Mouse (Mus musculus): ENCODE data around the gene Adarb2. TPM values are rescaled to one million over a fixed set of nuclear protein-coding genes. Genes with fewer than 3 reads are reported as not detected.

The Adarb2 gene
- not detected in 2 replicates for polyA plus RNA-seq (2015; fragmentation: Nextera tagmentation; extraction: Ambion mirVana)

DNA sequence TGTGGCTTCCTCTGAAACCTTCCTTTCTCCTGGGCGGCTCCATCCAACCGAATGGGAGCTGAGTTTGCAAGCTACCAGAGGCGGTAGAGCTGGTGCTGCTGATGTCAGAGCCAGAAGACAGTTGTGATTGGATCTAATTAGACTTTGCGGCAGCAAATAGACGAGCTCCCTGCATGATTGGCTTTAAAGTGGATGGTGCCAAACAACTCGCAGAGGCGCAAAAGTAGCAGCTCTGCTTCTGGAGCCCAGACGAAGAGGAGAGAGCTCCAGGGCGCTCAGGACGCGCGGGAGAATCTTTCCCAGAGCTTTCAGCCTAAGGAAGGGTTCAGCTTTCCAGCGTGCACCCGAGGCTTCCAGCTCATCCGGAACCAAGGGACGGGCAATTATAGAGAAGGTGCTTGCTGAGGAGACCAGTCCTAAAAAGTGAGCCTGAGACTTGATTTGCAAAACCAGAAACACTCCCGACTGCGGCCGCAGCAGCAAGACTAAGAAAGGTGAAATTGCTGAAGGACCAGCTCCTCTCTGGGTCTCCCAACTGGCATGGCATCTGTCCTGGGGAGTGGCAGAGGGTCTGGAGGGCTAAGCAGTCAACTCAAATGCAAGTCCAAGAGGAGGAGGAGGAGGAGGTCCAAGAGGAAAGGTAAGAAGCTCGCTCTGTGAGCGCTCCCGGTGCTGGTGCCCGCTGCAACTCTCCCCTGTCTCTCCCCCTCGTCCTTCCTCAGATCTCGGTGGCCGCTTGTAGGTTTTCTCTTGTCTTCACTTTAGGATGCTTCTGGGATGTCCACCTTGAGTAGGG, at the start of gene Adarb2:
Gene Adarb2, plus strand, starts transcription at position 186 of the 796 bp plus-strand sequence.
- Histone ChIP-seq H3K36me3 (ENCODE audit: insufficient read depth, low read length) (no peaks in the 10 kb centered on the region), H3K4me2 (replicated peaks; ENCODE audit: low read depth, low read length) (0 out of 2 replicates have a peak within 1 kb of the TSS, but pooled peaks have one; percentile 8), H3K9me3 (ENCODE audit: low read length) (no peaks in the 10 kb centered on the region), H3K27ac (ENCODE audit: low read length) (no peak within 1 kb of the TSS), H3K9ac (replicated peaks; ENCODE audit: low read depth) (no peak within 1 kb of the TSS), H3K4me3 (ENCODE audit: low read depth, low read length) (no peak within 1 kb of the TSS), H3K4me1 (ENCODE audit: insufficient read depth, low read depth, low read length) (no peaks in the 10 kb centered on the region), H3K27me3 (replicated peaks; ENCODE audit: insufficient read depth, low read length) (peaks cover 6% of the 10 kb centered on the region; the same call in 1 of the 2 replicates)
- TF ChIP-seq CTCF (IDR thresholded peaks at IDR 0.05) (no peak), EP300 (IDR thresholded peaks at IDR 0.05) (no peak)
- under 1% methylated on average over 26 of the region's 26 CpGs for WGBS
- DNase-seq (ENCODE audit: low spot score) (no peak), ATAC-seq (no peak)

DNA sequence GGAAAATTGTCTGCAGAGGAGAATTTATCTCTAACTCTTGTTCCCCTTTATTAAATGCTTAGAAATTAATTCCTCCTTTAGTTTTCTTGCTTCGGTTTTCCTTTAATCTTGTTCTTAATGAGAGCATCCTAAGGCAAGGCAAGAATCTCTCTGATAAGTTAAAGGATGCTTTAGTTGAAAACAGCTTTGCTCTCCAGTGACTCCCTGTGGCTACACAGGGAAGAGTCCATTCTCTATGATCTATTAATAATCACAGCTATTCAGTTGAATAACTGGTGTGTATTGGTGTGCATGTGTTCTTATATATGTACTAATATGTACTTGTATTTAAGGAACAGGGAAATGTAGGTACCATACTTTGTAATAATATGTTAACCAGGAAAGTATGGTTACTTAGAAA, 28.9 kb upstream of the Adarb2 start:
- H3K9ac ChIP-seq (replicated peaks; ENCODE audit: low read depth): no peak overlapping the region
- 72% methylated on average over 1 of the region's 1 CpGs for WGBS
- H3K36me3 ChIP-seq (ENCODE audit: insufficient read depth, low read length): no peaks in the 10 kb centered on the region
- no peaks in the 10 kb centered on the region for H3K27me3 ChIP-seq (replicated peaks; ENCODE audit: insufficient read depth, low read length)
- DNase-seq (ENCODE audit: low spot score) (no peak), ATAC-seq (no peak)
- H3K4me3 ChIP-seq (ENCODE audit: low read depth, low read length): no peak overlapping the region
- H3K9me3 ChIP-seq (ENCODE audit: low read length): no peaks in the 10 kb centered on the region
- H3K4me1 ChIP-seq (ENCODE audit: insufficient read depth, low read depth, low read length): no peaks in the 10 kb centered on the region
- H3K4me2 ChIP-seq (replicated peaks; ENCODE audit: low read depth, low read length): no peak overlapping the region
- TF ChIP-seq CTCF (IDR thresholded peaks at IDR 0.05) (peak; percentile 41), EP300 (IDR thresholded peaks at IDR 0.05) (no peak)
- no peak overlapping the region for H3K27ac ChIP-seq (ENCODE audit: low read length)

DNA sequence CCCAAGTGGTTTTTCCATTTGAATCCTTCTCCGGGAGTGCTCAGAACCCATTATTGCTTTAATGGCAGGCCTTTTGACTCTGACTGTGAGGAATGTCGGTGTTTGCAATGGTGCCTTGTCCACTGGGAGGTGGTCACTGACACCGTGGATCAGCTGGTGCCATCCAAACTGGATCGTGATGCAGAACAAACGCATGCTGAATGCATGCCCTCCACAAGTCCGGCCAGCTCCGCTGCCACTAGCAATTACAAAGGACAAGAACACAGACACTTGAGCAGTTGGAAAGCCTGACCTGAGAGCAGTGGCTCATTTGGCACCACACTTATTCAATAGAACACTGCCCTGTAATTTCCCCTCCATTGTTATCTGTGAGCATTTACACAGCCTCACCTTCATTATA, 10.7 kb upstream of the Adarb2 start:
- ATAC-seq (no peak), DNase-seq (ENCODE audit: low spot score) (no peak)
- whole genome bisulfite sequencing: 74% methylated on average over 7 of the region's 7 CpGs
- no peaks in the 10 kb centered on the region for H3K36me3 ChIP-seq (ENCODE audit: insufficient read depth, low read length)
- H3K4me2 ChIP-seq (replicated peaks; ENCODE audit: low read depth, low read length): no peak overlapping the region
- no peaks in the 10 kb centered on the region for H3K27me3 ChIP-seq (replicated peaks; ENCODE audit: insufficient read depth, low read length)
- no peak overlapping the region for H3K27ac ChIP-seq (ENCODE audit: low read length)
- no peak for TF ChIP-seq EP300 (IDR thresholded peaks at IDR 0.05)
- TF ChIP-seq CTCF (IDR thresholded peaks at IDR 0.05): no peak
- H3K4me1 ChIP-seq (ENCODE audit: insufficient read depth, low read depth, low read length): no peaks in the 10 kb centered on the region
- H3K4me3 ChIP-seq (ENCODE audit: low read depth, low read length): no peak overlapping the region
- no peak overlapping the region for H3K9ac ChIP-seq (replicated peaks; ENCODE audit: low read depth)
- no peaks in the 10 kb centered on the region for H3K9me3 ChIP-seq (ENCODE audit: low read length)

DNA sequence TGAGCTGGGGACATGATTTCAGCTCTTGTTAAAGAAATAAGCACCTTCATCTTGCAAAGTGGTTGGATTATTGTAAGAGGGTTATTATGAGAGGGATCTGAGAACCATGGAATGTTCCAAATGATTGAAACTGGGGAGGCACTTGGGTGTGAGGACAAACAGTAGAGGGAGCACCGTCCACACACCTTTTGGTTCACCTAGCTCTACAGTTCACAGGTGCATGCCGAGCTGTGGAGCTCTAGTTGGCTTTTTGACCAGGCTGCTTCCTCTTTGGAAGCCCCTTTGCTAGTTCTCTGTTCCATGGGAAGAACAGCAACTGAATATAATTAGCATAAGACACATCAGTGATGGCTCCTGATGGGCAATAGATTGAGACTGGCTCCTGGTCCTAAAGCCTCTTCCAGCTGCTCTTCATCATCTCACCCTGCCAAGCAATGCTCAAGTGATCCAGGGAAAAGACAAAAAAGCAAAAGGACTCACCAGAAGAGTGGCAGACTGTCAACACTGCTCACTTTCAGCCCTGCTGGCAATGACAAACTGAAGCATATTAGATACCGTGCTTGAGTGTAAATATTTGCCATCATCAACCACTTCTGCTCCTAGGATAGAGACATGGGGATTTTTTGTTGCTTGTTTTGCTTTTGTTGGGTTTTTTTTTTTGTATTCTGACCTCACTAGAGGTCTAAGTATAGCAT, 3.3 kb upstream of the Adarb2 start:
- Histone ChIP-seq H3K27me3 (replicated peaks; ENCODE audit: insufficient read depth, low read length) (peaks cover 6% of the 10 kb centered on the region; the same call in 1 of the 2 replicates), H3K27ac (ENCODE audit: low read length) (no peak overlapping the region), H3K36me3 (ENCODE audit: insufficient read depth, low read length) (no peaks in the 10 kb centered on the region), H3K4me2 (replicated peaks; ENCODE audit: low read depth, low read length) (no peak overlapping the region), H3K4me1 (ENCODE audit: insufficient read depth, low read depth, low read length) (no peaks in the 10 kb centered on the region), H3K4me3 (ENCODE audit: low read depth, low read length) (no peak overlapping the region), H3K9ac (replicated peaks; ENCODE audit: low read depth) (no peak overlapping the region), H3K9me3 (ENCODE audit: low read length) (no peaks in the 10 kb centered on the region)
- no peak for ATAC-seq
- TF ChIP-seq EP300 (IDR thresholded peaks at IDR 0.05) (no peak), CTCF (IDR thresholded peaks at IDR 0.05) (no peak)
- no peak for DNase-seq (ENCODE audit: low spot score)
- 31% methylated on average over 3 of the region's 3 CpGs for WGBS

DNA sequence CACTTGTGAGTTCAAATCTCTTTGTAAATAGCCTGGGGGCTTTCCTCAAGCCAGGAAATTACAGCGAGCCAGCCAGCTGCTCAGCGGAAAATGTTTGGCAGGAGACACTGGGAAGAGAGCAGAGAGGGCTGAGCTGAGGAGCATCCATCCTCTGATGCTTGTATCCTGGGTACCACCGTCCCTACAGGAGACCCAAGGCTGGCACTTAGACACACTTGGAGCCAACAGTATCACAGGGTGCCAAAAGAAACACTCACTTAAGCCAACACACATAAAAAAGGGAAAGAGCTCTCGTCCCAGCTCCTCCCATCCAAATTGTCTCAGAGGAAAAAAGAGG, 779 bp downstream of the Adarb2 start:
- WGBS: 7% methylated on average over 4 of the region's 4 CpGs
- DNase-seq (ENCODE audit: low spot score) (no peak), ATAC-seq (no peak)
- no peak for TF ChIP-seq CTCF (IDR thresholded peaks at IDR 0.05)
- TF ChIP-seq EP300 (IDR thresholded peaks at IDR 0.05): no peak
- H3K4me2 ChIP-seq (replicated peaks; ENCODE audit: low read depth, low read length): no peak overlapping the region
- H3K9ac ChIP-seq (replicated peaks; ENCODE audit: low read depth): no peak overlapping the region
- no peaks in the 10 kb centered on the region for H3K9me3 ChIP-seq (ENCODE audit: low read length)
- H3K27me3 ChIP-seq (replicated peaks; ENCODE audit: insufficient read depth, low read length): peaks cover 6% of the 10 kb centered on the region; the same call in 1 of the 2 replicates
- H3K27ac ChIP-seq (ENCODE audit: low read length): no peak overlapping the region
- H3K4me1 ChIP-seq (ENCODE audit: insufficient read depth, low read depth, low read length): no peaks in the 10 kb centered on the region
- H3K36me3 ChIP-seq (ENCODE audit: insufficient read depth, low read length): no peaks in the 10 kb centered on the region
- H3K4me3 ChIP-seq (ENCODE audit: low read depth, low read length): no peak overlapping the region

DNA sequence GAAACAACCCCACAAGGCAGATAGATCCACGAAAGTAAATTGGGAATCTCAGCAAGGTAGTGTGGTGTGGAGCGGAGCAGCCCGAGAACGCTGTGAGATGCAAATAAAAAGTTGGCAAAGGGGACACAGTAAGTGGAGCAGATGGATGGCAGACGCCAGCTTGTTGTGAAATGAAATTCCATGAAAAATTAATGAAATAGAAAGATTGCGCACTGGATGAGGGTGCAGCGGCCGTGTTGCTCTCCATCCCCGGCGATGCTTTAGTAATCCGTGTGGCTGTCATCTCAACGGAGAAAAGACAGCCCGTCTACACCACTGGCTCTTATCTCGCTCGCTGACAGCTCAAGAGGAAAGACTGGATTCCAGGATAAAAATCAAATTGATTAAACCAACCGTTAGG, 4.7 kb downstream of the Adarb2 start:
- H3K27ac ChIP-seq (ENCODE audit: low read length): no peak overlapping the region

More for the DNA sequence above, 4.7 kb downstream of the Adarb2 start:
- Histone ChIP-seq H3K4me3 (ENCODE audit: low read depth, low read length) (no peak overlapping the region), H3K9me3 (ENCODE audit: low read length) (no peaks in the 10 kb centered on the region), H3K36me3 (ENCODE audit: insufficient read depth, low read length) (no peaks in the 10 kb centered on the region), H3K9ac (replicated peaks; ENCODE audit: low read depth) (no peak overlapping the region), H3K4me2 (replicated peaks; ENCODE audit: low read depth, low read length) (no peak overlapping the region), H3K27me3 (replicated peaks; ENCODE audit: insufficient read depth, low read length) (peaks cover 6% of the 10 kb centered on the region; the same call in 1 of the 2 replicates), H3K4me1 (ENCODE audit: insufficient read depth, low read depth, low read length) (no peaks in the 10 kb centered on the region)
- 42% methylated on average over 16 of the region's 16 CpGs for WGBS
- TF ChIP-seq CTCF (IDR thresholded peaks at IDR 0.05): no peak
- no peak for TF ChIP-seq EP300 (IDR thresholded peaks at IDR 0.05)
- DNase-seq (ENCODE audit: low spot score): no peak
- ATAC-seq: no peak

All from lung, postnatal 0 days (tissue).